Mouse (Mus musculus): ENCODE measurements at regions not wholly inside any gene's neighbourhood (a gene's known extent, or its start where the extent isn't known, plus 50 kb on each side); places are given as distances from the start of the nearest gene placed in this dataset.

GRCm38 (mm10) chr12:25335069-25335468 lies 238.1 kb upstream of the Id2 start:
- no peak overlapping the region for H3K4me2 ChIP-seq (replicated peaks; ENCODE audit: low read depth, low read length)
- ATAC-seq (no peak), DNase-seq (ENCODE audit: low spot score) (peak; percentile 27)
- no peaks in the 10 kb centered on the region for H3K36me3 ChIP-seq (ENCODE audit: insufficient read depth, low read length)
- no peak for TF ChIP-seq EP300 (IDR thresholded peaks at IDR 0.05)
- TF ChIP-seq CTCF (IDR thresholded peaks at IDR 0.05) = no peak
- no peaks in the 10 kb centered on the region for H3K9me3 ChIP-seq (ENCODE audit: low read length)
- 71% methylated on average over 5 of the region's 5 CpGs for WGBS
- H3K27ac ChIP-seq (ENCODE audit: low read length) = no peak overlapping the region
- no peaks in the 10 kb centered on the region for H3K27me3 ChIP-seq (replicated peaks; ENCODE audit: insufficient read depth, low read length)
- no peak overlapping the region for H3K9ac ChIP-seq (replicated peaks; ENCODE audit: low read depth)
- H3K4me1 ChIP-seq (ENCODE audit: insufficient read depth, low read depth, low read length) = no peaks in the 10 kb centered on the region
- H3K4me3 ChIP-seq (ENCODE audit: low read depth, low read length) = no peak overlapping the region

- WGBS = 88% methylated on average over 11 of the region's 11 CpGs
- no peak for DNase-seq (ENCODE audit: low spot score)
- no peak for TF ChIP-seq EP300 (IDR thresholded peaks at IDR 0.05)
Measured at GRCm38 (mm10) chr12:25332384-25333035, 235.6 kb upstream of the Id2 start.

GRCm38 (mm10) chr12:25330004-25330708 lies 233.2 kb upstream of the Id2 start:
- DNase-seq (ENCODE audit: low spot score) (peak; percentile 63), ATAC-seq (peak; percentile 47; the same call in 1 of the 2 replicates)
- H3K9me3 ChIP-seq (ENCODE audit: low read length) = no peaks in the 10 kb centered on the region
- no peak overlapping the region for H3K9ac ChIP-seq (replicated peaks; ENCODE audit: low read depth)
- no peak overlapping the region for H3K4me2 ChIP-seq (replicated peaks; ENCODE audit: low read depth, low read length)
- no peaks in the 10 kb centered on the region for H3K36me3 ChIP-seq (ENCODE audit: insufficient read depth, low read length)
- no peak for TF ChIP-seq EP300 (IDR thresholded peaks at IDR 0.05)
- no peak for TF ChIP-seq CTCF (IDR thresholded peaks at IDR 0.05)
- H3K4me1 ChIP-seq (ENCODE audit: insufficient read depth, low read depth, low read length) = no peaks in the 10 kb centered on the region
- H3K27me3 ChIP-seq (replicated peaks; ENCODE audit: insufficient read depth, low read length) = no peaks in the 10 kb centered on the region
- WGBS = 45% methylated on average over 5 of the region's 5 CpGs
- H3K27ac ChIP-seq (ENCODE audit: low read length) = no peak overlapping the region
- no peak overlapping the region for H3K4me3 ChIP-seq (ENCODE audit: low read depth, low read length)

More at GRCm38 (mm10) chr12:25332384-25333035, 235.6 kb upstream of the Id2 start:
- Histone ChIP-seq H3K4me2 (replicated peaks; ENCODE audit: low read depth, low read length) (no peak overlapping the region), H3K9ac (replicated peaks; ENCODE audit: low read depth) (no peak overlapping the region), H3K4me1 (ENCODE audit: insufficient read depth, low read depth, low read length) (no peaks in the 10 kb centered on the region), H3K9me3 (ENCODE audit: low read length) (no peaks in the 10 kb centered on the region), H3K27me3 (replicated peaks; ENCODE audit: insufficient read depth, low read length) (no peaks in the 10 kb centered on the region), H3K27ac (ENCODE audit: low read length) (no peak overlapping the region), H3K36me3 (ENCODE audit: insufficient read depth, low read length) (no peaks in the 10 kb centered on the region), H3K4me3 (ENCODE audit: low read depth, low read length) (no peak overlapping the region)
- no peak for ATAC-seq

- H3K9ac ChIP-seq (replicated peaks; ENCODE audit: low read depth) = no peak overlapping the region
- H3K9me3 ChIP-seq (ENCODE audit: low read length) = no peaks in the 10 kb centered on the region
- no peaks in the 10 kb centered on the region for H3K27me3 ChIP-seq (replicated peaks; ENCODE audit: insufficient read depth, low read length)
- no peak overlapping the region for H3K4me2 ChIP-seq (replicated peaks; ENCODE audit: low read depth, low read length)
- TF ChIP-seq CTCF (IDR thresholded peaks at IDR 0.05) = no peak
- no peak for TF ChIP-seq EP300 (IDR thresholded peaks at IDR 0.05)
- H3K36me3 ChIP-seq (ENCODE audit: insufficient read depth, low read length) = no peaks in the 10 kb centered on the region
- 85% methylated on average over 3 of the region's 3 CpGs for WGBS
- H3K4me1 ChIP-seq (ENCODE audit: insufficient read depth, low read depth, low read length) = no peaks in the 10 kb centered on the region
- no peak overlapping the region for H3K4me3 ChIP-seq (ENCODE audit: low read depth, low read length)
- ATAC-seq (no peak), DNase-seq (ENCODE audit: low spot score) (no peak)
- no peak overlapping the region for H3K27ac ChIP-seq (ENCODE audit: low read length)
Measured at GRCm38 (mm10) chr12:25325901-25326300, 229.0 kb upstream of the Id2 start.

GRCm38 (mm10) chr12:25323171-25323570 lies 226.2 kb upstream of the Id2 start:
- H3K27ac ChIP-seq (ENCODE audit: low read length) = no peak overlapping the region
- TF ChIP-seq CTCF (IDR thresholded peaks at IDR 0.05) (no peak), EP300 (IDR thresholded peaks at IDR 0.05) (no peak)
- no peak for ATAC-seq

GRCm38 (mm10) chr12:25320262-25320767 lies 223.4 kb upstream of the Id2 start:
- H3K4me2 ChIP-seq (replicated peaks; ENCODE audit: low read depth, low read length) = no peak overlapping the region
- ATAC-seq (no peak), DNase-seq (ENCODE audit: low spot score) (no peak)
- WGBS = 86% methylated on average over 3 of the region's 3 CpGs
- H3K9me3 ChIP-seq (ENCODE audit: low read length) = no peaks in the 10 kb centered on the region
- H3K4me3 ChIP-seq (ENCODE audit: low read depth, low read length) = no peak overlapping the region
- no peaks in the 10 kb centered on the region for H3K36me3 ChIP-seq (ENCODE audit: insufficient read depth, low read length)
- TF ChIP-seq CTCF (IDR thresholded peaks at IDR 0.05) (no peak), EP300 (IDR thresholded peaks at IDR 0.05) (no peak)
- no peak overlapping the region for H3K9ac ChIP-seq (replicated peaks; ENCODE audit: low read depth)
- H3K27me3 ChIP-seq (replicated peaks; ENCODE audit: insufficient read depth, low read length) = no peaks in the 10 kb centered on the region
- H3K27ac ChIP-seq (ENCODE audit: low read length) = no peak overlapping the region
- H3K4me1 ChIP-seq (ENCODE audit: insufficient read depth, low read depth, low read length) = no peaks in the 10 kb centered on the region; the same call in 1 of the 2 replicates

More at GRCm38 (mm10) chr12:25323171-25323570, 226.2 kb upstream of the Id2 start:
- H3K36me3 ChIP-seq (ENCODE audit: insufficient read depth, low read length) = no peaks in the 10 kb centered on the region
- no peak overlapping the region for H3K4me3 ChIP-seq (ENCODE audit: low read depth, low read length)
- no peaks in the 10 kb centered on the region for H3K27me3 ChIP-seq (replicated peaks; ENCODE audit: insufficient read depth, low read length)
- no peaks in the 10 kb centered on the region for H3K9me3 ChIP-seq (ENCODE audit: low read length)
- no peak for DNase-seq (ENCODE audit: low spot score)
- H3K4me1 ChIP-seq (ENCODE audit: insufficient read depth, low read depth, low read length) = no peaks in the 10 kb centered on the region; the same call in 1 of the 2 replicates
- H3K4me2 ChIP-seq (replicated peaks; ENCODE audit: low read depth, low read length) = no peak overlapping the region
- WGBS = 88% methylated on average over 1 of the region's 1 CpGs
- no peak overlapping the region for H3K9ac ChIP-seq (replicated peaks; ENCODE audit: low read depth)

All from lung, postnatal 0 days (tissue).